Mouse (Mus musculus): ENCODE measurements around the gene Pear1.

- no peak for TF ChIP-seq POLR2A (IDR thresholded peaks at IDR 0.05; ENCODE audit: control insufficient read depth, extremely low read depth, insufficient read depth, low read length, poor library complexity)
- TF ChIP-seq CTCF (IDR thresholded peaks at IDR 0.05; ENCODE audit: borderline replicate concordance, control insufficient read depth, extremely low read depth, insufficient read depth, low read length, poor library complexity): no peak
Observed at GRCm38 (mm10) chr3:87769506-87769905, 54.6 kb downstream of the Pear1 start.

All from thymus, adult 2 months (tissue).